Mouse (Mus musculus): ENCODE results near the gene Gm17409. TPM values are rescaled to one million over a fixed set of nuclear protein-coding genes. Genes with fewer than 3 reads are reported as not detected.

Gm17409 gene
- total and polyA plus RNA-seq, 3 experiments, result not detected

GRCm38 (mm10) chr2:58432211-58432610 is 37.7 kb upstream of the Gm17409 start:
- Histone ChIP-seq H3K27ac (ENCODE audit: control insufficient read depth, low read depth, low read length) (no peak overlapping the region), H3K36me3 (ENCODE audit: control insufficient read depth in 1 of 2, insufficient read depth in 2 of 2, low read length in 2 of 2) (no peaks in the 10 kb centered on the region), H3K9ac (ENCODE audit: control insufficient read depth, low read depth, low read length, poor library complexity, severe bottlenecking) (no peak overlapping the region), H3K4me3 (ENCODE audit: control insufficient read depth in 1 of 2, insufficient read depth in 1 of 2, low read depth in 2 of 2, low read length in 2 of 2) (no peak overlapping the region), H3K9me3 (replicated peaks; ENCODE audit: insufficient read depth, low read length) (no peaks in the 10 kb centered on the region), H3K27me3 (ENCODE audit: control insufficient read depth in 1 of 2, insufficient read depth in 2 of 2, low read length in 2 of 2) (no peaks in the 10 kb centered on the region), H3K79me2 (ENCODE audit: control insufficient read depth, insufficient read depth, low read length, poor library complexity) (no peaks in the 10 kb centered on the region), H3K4me1 (ENCODE audit: control insufficient read depth in 1 of 2, insufficient read depth in 2 of 2, low read length in 2 of 2) (no peaks in the 10 kb centered on the region)
- no peak for DNase-seq (ENCODE audit: low read depth, low spot score)
- TF ChIP-seq MAX (IDR thresholded peaks at IDR 0.05; ENCODE audit: low read length), result no peak
- no peak for TF ChIP-seq ZKSCAN1 (IDR thresholded peaks at IDR 0.05; ENCODE audit: low read depth, low read length)
- TF ChIP-seq TAL1 (IDR thresholded peaks at IDR 0.05; ENCODE audit: low read length), result no peak
- TF ChIP-seq POLR2AphosphoS2 (IDR thresholded peaks at IDR 0.05; ENCODE audit: low read length), result no peak
- no peak for TF ChIP-seq JUND (IDR thresholded peaks at IDR 0.05; ENCODE audit: low read depth, low read length)

DNA sequence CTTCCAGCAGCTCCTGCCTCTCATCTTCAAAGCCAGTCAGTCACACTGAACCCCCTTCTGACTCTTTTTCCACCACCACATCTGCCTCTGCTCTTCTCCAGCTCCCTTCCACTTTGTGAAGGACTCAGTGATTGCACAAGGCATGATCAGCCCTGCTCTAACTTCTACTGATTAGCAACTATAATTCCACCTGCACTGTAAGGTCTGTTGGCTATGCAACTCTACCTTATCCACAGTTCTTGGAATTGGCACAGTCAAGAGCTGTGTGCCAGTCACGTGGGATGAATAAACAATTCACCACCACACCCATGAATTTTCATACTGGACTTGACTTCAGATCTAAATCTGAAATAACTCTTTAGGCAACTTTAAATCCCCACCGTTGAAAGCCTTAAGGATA is 36.6 kb upstream of the Gm17409 start:
- no peak for DNase-seq (ENCODE audit: low read depth, low spot score)
- Histone ChIP-seq H3K4me3 (ENCODE audit: control insufficient read depth in 1 of 2, insufficient read depth in 1 of 2, low read depth in 2 of 2, low read length in 2 of 2) (no peak overlapping the region), H3K27ac (ENCODE audit: control insufficient read depth, low read depth, low read length) (no peak overlapping the region), H3K79me2 (ENCODE audit: control insufficient read depth, insufficient read depth, low read length, poor library complexity) (no peaks in the 10 kb centered on the region), H3K27me3 (ENCODE audit: control insufficient read depth in 1 of 2, insufficient read depth in 2 of 2, low read length in 2 of 2) (no peaks in the 10 kb centered on the region), H3K9me3 (replicated peaks; ENCODE audit: insufficient read depth, low read length) (no peaks in the 10 kb centered on the region), H3K4me1 (ENCODE audit: control insufficient read depth in 1 of 2, insufficient read depth in 2 of 2, low read length in 2 of 2) (no peaks in the 10 kb centered on the region), H3K9ac (ENCODE audit: control insufficient read depth, low read depth, low read length, poor library complexity, severe bottlenecking) (no peak overlapping the region), H3K36me3 (ENCODE audit: control insufficient read depth in 1 of 2, insufficient read depth in 2 of 2, low read length in 2 of 2) (no peaks in the 10 kb centered on the region)
- no peak for TF ChIP-seq SIN3A (IDR thresholded peaks at IDR 0.05; ENCODE audit: low read length)
- TF ChIP-seq MYC (IDR thresholded peaks at IDR 0.05; ENCODE audit: low read depth, low read length), result no peak
- TF ChIP-seq E2F4 (IDR thresholded peaks at IDR 0.05; ENCODE audit: borderline replicate concordance, low read depth, low read length), result no peak
- no peak for TF ChIP-seq GABPA (IDR thresholded peaks at IDR 0.05; ENCODE audit: low read depth, low read length)
- no peak for TF ChIP-seq MEF2A (IDR thresholded peaks at IDR 0.05; ENCODE audit: extremely low read depth, insufficient replicate concordance, low read depth, low read length, poor library complexity, severe bottlenecking)
- no peak for TF ChIP-seq CTCF (IDR thresholded peaks at IDR 0.05 in 2 of 3, conservative IDR thresholded peaks at IDR 0.05 in 1 of 3; ENCODE audit: control insufficient read depth in 1 of 3, insufficient read depth in 1 of 3, low read depth in 2 of 3, low read length in 3 of 3, poor library complexity in 1 of 3, severe bottlenecking in 1 of 3)
- TF ChIP-seq BHLHE40 (IDR thresholded peaks at IDR 0.05; ENCODE audit: borderline replicate concordance, low read depth, low read length), result no peak
- TF ChIP-seq MAX (IDR thresholded peaks at IDR 0.05; ENCODE audit: low read length), result no peak
- no peak for TF ChIP-seq ELF1 (IDR thresholded peaks at IDR 0.05; ENCODE audit: low read depth, low read length)
- TF ChIP-seq UBTF (IDR thresholded peaks at IDR 0.05; ENCODE audit: borderline replicate concordance, insufficient read depth, low read depth, low read length), result no peak
- no peak for TF ChIP-seq ETS1 (IDR thresholded peaks at IDR 0.05; ENCODE audit: low read depth, low read length)
- no peak for TF ChIP-seq MXI1 (IDR thresholded peaks at IDR 0.05; ENCODE audit: low read depth, low read length)
- no peak for TF ChIP-seq ZKSCAN1 (IDR thresholded peaks at IDR 0.05; ENCODE audit: low read depth, low read length)
- TF ChIP-seq HCFC1 (IDR thresholded peaks at IDR 0.05; ENCODE audit: low read depth, low read length), result no peak
- TF ChIP-seq CHD1 (IDR thresholded peaks at IDR 0.05; ENCODE audit: low read depth, low read length), result no peak
- TF ChIP-seq EP300 (IDR thresholded peaks at IDR 0.05; ENCODE audit: low read depth in 1 of 2, low read length in 2 of 2), result no peak
- no peak for TF ChIP-seq RAD21 (IDR thresholded peaks at IDR 0.05; ENCODE audit: low read depth, low read length)
